Mouse (Mus musculus) ZHBTc4 (cell line): ENCODE data around the gene Ankrd63.
A peak's percentile ranks its signal among the peaks of the same experiment; 100 is the strongest.

Experiments used
- DNase-seq: peaks from one replicate; pipeline ENCODE4 v3.0.0-alpha.2; 2011; ENCODE audit warnings: low read depth, low spot score

Gene Ankrd63

DNA sequence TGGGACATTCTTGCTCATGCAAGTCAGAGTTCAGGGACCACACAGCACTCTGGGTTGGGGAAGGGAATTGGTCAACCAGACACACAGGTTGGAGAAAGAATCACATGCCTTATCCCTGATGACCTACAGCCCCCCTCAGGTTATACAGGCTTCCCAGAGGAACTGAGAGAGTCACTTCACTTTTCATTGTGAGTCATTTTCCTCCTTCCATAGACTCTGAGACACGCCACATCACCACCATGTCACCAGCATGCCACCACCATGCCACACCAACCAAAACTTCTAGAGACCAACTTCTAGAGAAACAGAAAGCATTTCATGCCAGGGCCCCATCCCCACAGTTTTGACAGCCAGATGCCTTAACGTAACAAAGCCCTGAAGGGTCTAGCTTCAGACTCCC lies 23.1 kb upstream of the Ankrd63 start:
- DNase-seq: no peak

GRCm38 (mm10) chr2:118725511-118725910 lies 21.7 kb upstream of the Ankrd63 start:
- no peak for DNase-seq

- no peak for DNase-seq
These were observed 20.1 kb upstream of the Ankrd63 start for GRCm38 (mm10) chr2:118723693-118724486.

DNA sequence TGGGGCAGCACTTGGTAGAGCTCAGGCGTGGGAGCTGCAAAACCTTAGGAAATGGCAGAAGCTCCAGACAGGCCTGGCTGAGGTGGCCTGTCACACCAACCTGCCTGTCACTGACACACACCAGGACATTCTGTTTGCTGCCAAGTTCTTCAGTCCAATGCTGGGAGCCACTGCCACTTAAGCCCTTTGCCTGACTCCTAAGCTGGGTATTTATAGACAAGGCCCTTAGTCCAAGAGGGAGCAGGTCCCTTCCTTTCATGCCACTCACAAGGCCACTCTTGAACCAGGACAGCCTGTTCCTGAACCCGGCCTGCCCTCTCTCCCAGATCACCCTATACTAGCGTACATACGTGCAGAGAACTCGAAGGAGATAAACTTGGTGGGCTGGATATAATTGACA lies 12.9 kb upstream of the Ankrd63 start:
- DNase-seq: no peak

GRCm38 (mm10) chr2:118714230-118714629 lies 10.5 kb upstream of the Ankrd63 start:
- DNase-seq: no peak

GRCm38 (mm10) chr2:118713631-118714030 lies 9.9 kb upstream of the Ankrd63 start:
- no peak for DNase-seq

GRCm38 (mm10) chr2:118711038-118711494 lies 7.3 kb upstream of the Ankrd63 start:
- DNase-seq: peak; percentile 64

DNA sequence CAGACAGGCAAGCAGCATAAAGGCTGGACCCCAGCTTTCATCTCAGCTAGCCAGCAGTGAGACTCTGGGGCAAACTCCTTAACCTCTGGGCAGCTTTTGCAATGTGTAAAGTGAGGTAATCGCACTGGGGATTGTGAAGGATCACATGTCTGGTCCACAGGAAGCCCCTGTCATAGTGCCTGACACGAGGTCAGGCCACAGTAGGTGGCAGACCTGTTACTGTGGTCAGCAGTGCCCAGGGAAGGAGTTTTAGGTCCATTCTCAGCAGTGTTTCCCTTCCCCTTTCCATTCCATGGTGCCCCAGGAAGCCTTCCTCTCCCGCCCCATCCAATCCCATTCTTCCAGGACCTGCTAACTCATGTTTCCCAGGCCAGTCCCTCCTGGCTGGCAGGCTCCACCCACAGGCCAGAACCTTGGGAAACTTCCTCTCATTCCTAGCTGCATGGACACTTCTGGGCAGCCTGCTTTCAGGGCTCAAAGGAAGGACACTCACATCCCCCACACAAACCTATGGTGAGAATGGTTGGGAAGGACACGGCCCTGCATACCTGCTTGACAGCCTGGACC lies 6.0 kb upstream of the Ankrd63 start:
- no peak for DNase-seq

DNA sequence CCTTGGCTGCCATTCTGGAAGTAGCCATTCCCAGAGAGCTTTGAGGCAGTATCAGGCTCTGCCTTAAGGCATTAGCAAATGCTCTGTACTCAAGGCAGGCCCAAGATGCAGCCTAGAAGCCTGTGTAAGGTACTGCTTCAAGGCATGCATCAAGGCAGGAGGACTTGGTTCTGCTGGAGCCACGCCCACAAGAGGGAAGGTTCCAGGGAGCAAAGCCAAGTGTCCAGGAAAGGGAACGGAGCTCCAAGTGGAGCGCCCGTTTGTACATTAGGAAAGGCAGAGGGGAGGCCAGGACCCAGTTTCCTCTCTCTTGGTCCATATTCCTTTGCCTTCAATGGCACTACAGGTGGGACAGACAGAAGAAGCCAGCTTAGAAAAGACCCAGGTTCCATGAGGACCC lies 4.7 kb upstream of the Ankrd63 start:
- DNase-seq: no peak

- no peak for DNase-seq
These were observed 2.7 kb upstream of the Ankrd63 start for GRCm38 (mm10) chr2:118706436-118706835.

- DNase-seq: peak; percentile 69
These were observed 641 bp downstream of the Ankrd63 start for GRCm38 (mm10) chr2:118702883-118703761.

- DNase-seq: peak; percentile 62
These were observed 1.5 kb downstream of the Ankrd63 start for GRCm38 (mm10) chr2:118701971-118702882.

- DNase-seq: no peak
These were observed 2.6 kb downstream of the Ankrd63 start for GRCm38 (mm10) chr2:118701161-118701560.

- DNase-seq: peak; percentile 87
These were observed 3.3 kb downstream of the Ankrd63 start for GRCm38 (mm10) chr2:118700179-118701062.

GRCm38 (mm10) chr2:118697955-118698354 lies 5.8 kb downstream of the Ankrd63 start:
- DNase-seq: no peak

GRCm38 (mm10) chr2:118697311-118697877 lies 6.4 kb downstream of the Ankrd63 start:
- DNase-seq: no peak

GRCm38 (mm10) chr2:118696451-118697308 lies 7.1 kb downstream of the Ankrd63 start:
- no peak for DNase-seq

DNA sequence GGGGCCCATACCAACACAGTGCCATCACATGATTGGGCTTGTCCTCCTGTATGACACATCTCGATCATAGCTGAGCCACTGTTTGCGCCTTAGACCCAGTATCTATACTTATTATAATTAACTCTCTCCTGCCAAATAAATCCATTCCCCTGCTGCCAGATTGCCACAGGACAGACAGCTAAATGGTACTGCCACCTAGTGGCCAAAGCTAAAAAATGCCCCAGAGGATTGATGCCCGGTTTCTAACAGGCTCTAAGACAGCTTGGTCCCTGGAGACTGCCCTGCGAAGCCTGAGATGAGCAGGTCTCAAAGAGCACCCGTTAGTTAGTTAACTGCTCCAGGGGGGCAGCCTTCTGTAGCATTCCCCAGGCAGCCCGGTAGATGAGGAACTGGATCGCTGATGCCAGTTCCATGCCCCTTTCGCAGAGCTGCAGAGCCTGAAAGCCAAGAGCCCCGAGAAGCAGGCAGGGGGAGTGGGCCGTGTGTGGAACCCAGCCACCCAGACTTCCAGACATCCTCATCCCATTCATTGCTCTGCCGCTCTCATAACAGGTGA lies 8.0 kb downstream of the Ankrd63 start:
- peak; percentile 86 for DNase-seq
